Mouse (Mus musculus) embryonic facial prominence, embryonic 11.5 days (tissue): ENCODE data around the gene Dtnbp1. TPM values are rescaled to one million over a fixed set of nuclear protein-coding genes. Genes with fewer than 3 reads are reported as not detected.

Experiments
- ATAC-seq: fragments of 200-750 bp; cut with Nextera tagmentation; replicated peaks from 2 replicates; pipeline ENCODE4 v1.8.0; 2017; ENCODE audit warnings: low read depth; ENCODE audit not compliant: insufficient number of reproducible peaks, low FRiP score, low TSS enrichment
- DNase-seq: peaks from one replicate; pipeline ENCODE4 v3.0.0-alpha.2; 2015; ENCODE audit warnings: low spot score
- H3K27ac ChIP-seq: fragments of 300-500 bp; sonication (generic); replicated peaks from 2 replicates; pipeline ENCODE4 v1.5.1; 2014; ENCODE audit warnings: mild to moderate bottlenecking, low read depth, low read length, control low read depth
- H3K27me3 ChIP-seq: fragments of 300-500 bp; sonication (generic); 2 replicates; pipeline ENCODE4 v1.6.1; 2014; ENCODE audit warnings: mild to moderate bottlenecking, low read length, moderate library complexity, mixed read lengths; ENCODE audit not compliant: control insufficient read depth, insufficient read depth
- H3K36me3 ChIP-seq: fragments of 300-500 bp; sonication (generic); replicated peaks from 2 replicates; pipeline ENCODE4 v1.6.1; 2014; ENCODE audit warnings: low read depth, mild to moderate bottlenecking, low read length, moderate library complexity, mixed read lengths; ENCODE audit not compliant: control insufficient read depth, insufficient read depth
- H3K4me1 ChIP-seq: fragments of 300-500 bp; sonication (generic); 2 replicates; pipeline ENCODE4 v1.6.1; 2014; ENCODE audit warnings: low read length, mixed read lengths; ENCODE audit not compliant: control insufficient read depth, insufficient read depth
- H3K4me2 ChIP-seq: fragments of 300-500 bp; sonication (generic); 2 replicates; pipeline ENCODE4 v1.6.1; 2014; ENCODE audit warnings: low read depth, mild to moderate bottlenecking, control low read depth, low read length, moderate library complexity
- H3K4me3 ChIP-seq: fragments of 300-500 bp; sonication (generic); 2 replicates; pipeline ENCODE4 v1.5.1; 2014; ENCODE audit warnings: low read depth, low read length, control low read depth
- H3K9ac ChIP-seq: fragments of 300-500 bp; sonication (generic); replicated peaks from 2 replicates; pipeline ENCODE4 v1.6.1; 2014; ENCODE audit warnings: mild to moderate bottlenecking, control low read depth, low read length
- H3K9me3 ChIP-seq: fragments of 300-500 bp; sonication (generic); replicated peaks from 2 replicates; pipeline ENCODE4 v1.6.1; 2016; ENCODE audit warnings: mild to moderate bottlenecking, low read length, inconsistent platforms, mixed read lengths; ENCODE audit not compliant: control insufficient read depth
- WGBS: fragments of 180-500 bp; shearing (Covaris S2); extraction: QIAGEN DNeasy Blood & Tissue Kit; methylation state at CpG from one replicate; pipeline ENCODE4 v1.1.7; 2014; 5-methylcytosine and 5-hydroxymethylcytosine counted together
- polyA plus RNA-seq: library from polyadenylated mRNA; unstranded; fragments of >200 nt; fragmentation: Nextera tagmentation; extraction: Ambion mirVana; gene quantifications from 2 replicates; pipeline ENCODE4 v1.2.1, GENCODE M21; 2014

The Dtnbp1 gene
- polyA plus RNA-seq, 1 experiment from 2014 or later: 76.0 TPM

- Histone ChIP-seq H3K4me3 (no peak overlapping the region), H3K27me3 (no peaks in the 10 kb centered on the region), H3K27ac (no peak overlapping the region), H3K4me2 (no peak overlapping the region), H3K9ac (no peak overlapping the region), H3K9me3 (no peaks in the 10 kb centered on the region), H3K36me3 (no peaks in the 10 kb centered on the region), H3K4me1 (no peaks in the 10 kb centered on the region)
- DNase-seq (no peak), ATAC-seq (no peak)
- 90% methylated on average over 4 of the region's 4 CpGs for WGBS
Observed at GRCm38 (mm10) chr13:45032484-45032883, 30.5 kb upstream of the Dtnbp1 start.

- ATAC-seq (no peak), DNase-seq (no peak)
- Histone ChIP-seq H3K9ac (no peak overlapping the region), H3K4me1 (no peaks in the 10 kb centered on the region), H3K36me3 (no peaks in the 10 kb centered on the region), H3K27ac (no peak overlapping the region), H3K4me2 (no peak overlapping the region), H3K4me3 (no peak overlapping the region), H3K9me3 (no peaks in the 10 kb centered on the region), H3K27me3 (no peaks in the 10 kb centered on the region)
- WGBS: 46% methylated on average over 7 of the region's 7 CpGs
Observed at GRCm38 (mm10) chr13:45031748-45032147, 29.8 kb upstream of the Dtnbp1 start.

- Histone ChIP-seq H3K4me3 (no peak overlapping the region), H3K27ac (no peak overlapping the region), H3K9me3 (no peaks in the 10 kb centered on the region), H3K4me1 (no peaks in the 10 kb centered on the region), H3K27me3 (no peaks in the 10 kb centered on the region), H3K9ac (no peak overlapping the region), H3K36me3 (no peaks in the 10 kb centered on the region), H3K4me2 (no peak overlapping the region)
- WGBS: 54% methylated on average over 10 of the region's 10 CpGs
- DNase-seq (no peak), ATAC-seq (no peak)
Observed at GRCm38 (mm10) chr13:45031314-45031713, 29.4 kb upstream of the Dtnbp1 start.

GRCm38 (mm10) chr13:45030830-45031229, 28.9 kb upstream of the Dtnbp1 start:
- no peak overlapping the region for H3K9ac ChIP-seq
- 14% methylated on average over 12 of the region's 12 CpGs for WGBS
- ATAC-seq: no peak
- no peak overlapping the region for H3K4me2 ChIP-seq
- no peaks in the 10 kb centered on the region for H3K4me1 ChIP-seq
- H3K27ac ChIP-seq: no peak overlapping the region
- peak; percentile 96 for DNase-seq
- no peak overlapping the region for H3K4me3 ChIP-seq
- H3K27me3 ChIP-seq: no peaks in the 10 kb centered on the region
- H3K9me3 ChIP-seq: no peaks in the 10 kb centered on the region
- no peaks in the 10 kb centered on the region for H3K36me3 ChIP-seq

- Histone ChIP-seq H3K36me3 (no peaks in the 10 kb centered on the region), H3K27ac (no peak overlapping the region), H3K27me3 (no peaks in the 10 kb centered on the region), H3K4me1 (no peaks in the 10 kb centered on the region), H3K4me2 (no peak overlapping the region), H3K9me3 (no peaks in the 10 kb centered on the region), H3K9ac (no peak overlapping the region), H3K4me3 (no peak overlapping the region)
- no peak for ATAC-seq
- no peak for DNase-seq
- WGBS: 72% methylated on average over 1 of the region's 1 CpGs
Observed at GRCm38 (mm10) chr13:45029791-45030190, 27.8 kb upstream of the Dtnbp1 start.

GRCm38 (mm10) chr13:45026291-45026690, 24.3 kb upstream of the Dtnbp1 start:
- no peak overlapping the region for H3K9ac ChIP-seq
- no peak overlapping the region for H3K4me2 ChIP-seq
- no peaks in the 10 kb centered on the region for H3K27me3 ChIP-seq
- WGBS: 92% methylated on average over 3 of the region's 3 CpGs
- H3K9me3 ChIP-seq: no peaks in the 10 kb centered on the region
- DNase-seq (no peak), ATAC-seq (no peak)
- H3K27ac ChIP-seq: no peak overlapping the region
- H3K4me3 ChIP-seq: no peak overlapping the region
- no peaks in the 10 kb centered on the region for H3K4me1 ChIP-seq
- no peaks in the 10 kb centered on the region for H3K36me3 ChIP-seq

GRCm38 (mm10) chr13:45024821-45025220, 22.9 kb upstream of the Dtnbp1 start:
- ATAC-seq (no peak), DNase-seq (no peak)
- no peaks in the 10 kb centered on the region for H3K36me3 ChIP-seq

GRCm38 (mm10) chr13:45023356-45024150, 21.6 kb upstream of the Dtnbp1 start:
- DNase-seq (no peak), ATAC-seq (no peak)
- no peak overlapping the region for H3K9ac ChIP-seq
- H3K4me1 ChIP-seq: no peaks in the 10 kb centered on the region
- H3K36me3 ChIP-seq: no peaks in the 10 kb centered on the region
- 70% methylated on average over 20 of the region's 20 CpGs for WGBS
- H3K27ac ChIP-seq: no peak overlapping the region
- no peaks in the 10 kb centered on the region for H3K9me3 ChIP-seq
- no peaks in the 10 kb centered on the region for H3K27me3 ChIP-seq
- H3K4me2 ChIP-seq: no peak overlapping the region; the same call in 1 of the 2 replicates
- H3K4me3 ChIP-seq: no peak overlapping the region

More at GRCm38 (mm10) chr13:45024821-45025220, 22.9 kb upstream of the Dtnbp1 start:
- H3K4me3 ChIP-seq: no peak overlapping the region
- H3K4me1 ChIP-seq: no peaks in the 10 kb centered on the region
- H3K27me3 ChIP-seq: no peaks in the 10 kb centered on the region
- no peak overlapping the region for H3K27ac ChIP-seq
- H3K4me2 ChIP-seq: no peak overlapping the region
- 82% methylated on average over 10 of the region's 10 CpGs for WGBS
- H3K9ac ChIP-seq: no peak overlapping the region
- no peaks in the 10 kb centered on the region for H3K9me3 ChIP-seq
